Mouse (Mus musculus) lung, postnatal 0 days (tissue): ENCODE results near the gene Pld1.

Source experiments
- CTCF ChIP-seq: IDR thresholded peaks from 2 replicates; pipeline ENCODE4 v1.5.1; 2016; ENCODE audit warnings: antibody characterized with exemption, mild to moderate bottlenecking
- EP300 ChIP-seq: IDR thresholded peaks from 2 replicates; pipeline ENCODE4 v1.6.1; 2016; ENCODE audit warnings: antibody characterized with exemption, mild to moderate bottlenecking, control low read depth

GRCm38 (mm10) chr3:28113881-28114280 is 175.4 kb downstream of the Pld1 start:
- TF ChIP-seq EP300 (no peak), CTCF (no peak)
